32 mouse cellular contexts compared by ENCODE assay signal in genomic region chr9:17508744-17509143, GRCm38 (mm10).
A peak's percentile ranks its signal among the peaks of the same experiment; 100 is the strongest.
DNase-seq lines count a peak whose midpoint lies in the region; ATAC-seq lines count a peak whose summit lies in the region.
"Had no signal": no experiment of that assay in that cellular context is flagged by ENCODE, and none has a peak within 500 bp of the region (broad histone marks: within the 10 kb centered on the region; RNA-seq: fewer than 3 reads in every experiment).

No protein-coding gene starts in this region.

- H3K27ac ChIP-seq in embryonic facial prominence, embryonic 14.5 days (replicated peaks; ENCODE audit: low read depth, low read length), result no peak overlapping the region
- H3K27ac ChIP-seq in embryonic facial prominence, embryonic 10.5 days (replicated peaks), result no peak overlapping the region
- H3K27ac ChIP-seq in stomach, embryonic 14.5 days (ENCODE audit: low read length), result no peak overlapping the region
- H3K27ac ChIP-seq: embryonic facial prominence, embryonic 12.5 days; forebrain, embryonic 10.5 days; gastrocnemius, adult 2 months; hindbrain, embryonic 13.5 days; liver, embryonic 14.5 days; lung, embryonic 15.5 days; midbrain, embryonic 12.5 days; neural tube, embryonic 13.5 days had no signal

- WGBS in embryonic facial prominence, embryonic 14.5 days, result 62% methylated on average over 5 of the region's 5 CpGs
- 66% methylated on average over 5 of the region's 5 CpGs for WGBS in embryonic facial prominence, embryonic 10.5 days
- 58% methylated on average over 5 of the region's 5 CpGs for WGBS in stomach, embryonic 14.5 days

- H3K9ac ChIP-seq in embryonic facial prominence, embryonic 14.5 days (ENCODE audit: low read depth, low read length), result no peak overlapping the region
- no peak overlapping the region for H3K9ac ChIP-seq in stomach, embryonic 14.5 days (replicated peaks; ENCODE audit: low read depth, low read length)
- H3K9ac ChIP-seq: embryonic facial prominence, embryonic 12.5 days; hindbrain, embryonic 13.5 days; liver, embryonic 14.5 days; lung, embryonic 15.5 days; midbrain, embryonic 12.5 days; neural tube, embryonic 13.5 days had no signal

- intact Hi-C loops in left cerebral cortex, postnatal 36 days (cut with DNase I), result no loop called here

- H3K9me3 ChIP-seq in embryonic facial prominence, embryonic 14.5 days (ENCODE audit: control insufficient read depth, low read length), result no peaks in the 10 kb centered on the region
- no peaks in the 10 kb centered on the region for H3K9me3 ChIP-seq in embryonic facial prominence, embryonic 10.5 days
- H3K9me3 ChIP-seq in stomach, embryonic 14.5 days (ENCODE audit: control insufficient read depth, low read depth, low read length), result no peaks in the 10 kb centered on the region
- H3K9me3 ChIP-seq: embryonic facial prominence, embryonic 12.5 days; forebrain, embryonic 10.5 days; hindbrain, embryonic 13.5 days; lung, embryonic 15.5 days; megakaryocyte, embryonic 14.5 days; midbrain, embryonic 12.5 days; neural tube, embryonic 13.5 days had no signal

- H3K4me3 ChIP-seq in embryonic facial prominence, embryonic 14.5 days (ENCODE audit: low read depth, low read length), result no peak overlapping the region
- H3K4me3 ChIP-seq in embryonic facial prominence, embryonic 10.5 days, result no peak overlapping the region
- H3K4me3 ChIP-seq in stomach, embryonic 14.5 days (ENCODE audit: low read depth, low read length), result no peak overlapping the region
- H3K4me3 ChIP-seq: embryonic facial prominence, embryonic 12.5 days; forebrain, embryonic 10.5 days; gastrocnemius, adult 2 months; hindbrain, embryonic 13.5 days; lung, embryonic 15.5 days; megakaryocyte, embryonic 14.5 days; midbrain, embryonic 12.5 days; neural tube, embryonic 13.5 days had no signal

- no peaks in the 10 kb centered on the region for H3K36me3 ChIP-seq in embryonic facial prominence, embryonic 14.5 days (ENCODE audit: control insufficient read depth, insufficient read depth, low read length)
- no peaks in the 10 kb centered on the region for H3K36me3 ChIP-seq in embryonic facial prominence, embryonic 10.5 days (replicated peaks)
- no peaks in the 10 kb centered on the region for H3K36me3 ChIP-seq in stomach, embryonic 14.5 days (ENCODE audit: control insufficient read depth, insufficient read depth, low read length)
- H3K36me3 ChIP-seq: embryonic facial prominence, embryonic 12.5 days; forebrain, embryonic 10.5 days; hindbrain, embryonic 13.5 days; lung, embryonic 15.5 days; midbrain, embryonic 12.5 days; neural tube, embryonic 13.5 days had no signal

- DNase-seq in embryonic facial prominence, embryonic 14.5 days (ENCODE audit: low spot score), result peak; percentile 3
- DNase-seq in embryonic facial prominence, embryonic 10.5 days (ENCODE audit: low spot score), result no peak
- DNase-seq in urinary bladder, postnatal 14 days (ENCODE audit: low spot score), result peak; percentile 13
- no peak for DNase-seq in urinary bladder, adult 2 months (ENCODE audit: low spot score)
- no peak for DNase-seq in embryo, embryonic 11 days
- DNase-seq in left cerebral cortex, postnatal 36 days (ENCODE audit: low spot score in 2 of 2), result no peak
- DNase-seq: adrenal gland, postnatal 10 days; cerebellum, adult 8-10 months; cerebellum, postnatal 25 days; gastrocnemius, adult 2 months; gastrocnemius, postnatal 36 days; heart, adult 18-20 months; heart, postnatal 4 days; kidney, adult 2 months; kidney, postnatal 36 days; liver; lung, postnatal 4 days; thymus, adult 2 months; thymus, postnatal 4 days had no signal

- ATAC-seq in embryonic facial prominence, embryonic 14.5 days (ENCODE audit: low read depth), result no peak
- ATAC-seq in stomach, embryonic 14.5 days (ENCODE audit: insufficient number of reproducible peaks, insufficient read depth, low FRiP score, low read depth), result peak; percentile 65; the same call in 1 of the 2 replicates
- no peak for ATAC-seq in activated CD4-positive, CD25-positive, alpha-beta regulatory T cell, adult 4 months
- ATAC-seq: forebrain, embryonic 16.5 days had no signal

- no peak overlapping the region for H3K4me2 ChIP-seq in embryonic facial prominence, embryonic 14.5 days (ENCODE audit: low read depth, low read length)
- H3K4me2 ChIP-seq in stomach, embryonic 14.5 days (replicated peaks; ENCODE audit: low read depth, low read length), result no peak overlapping the region
- H3K4me2 ChIP-seq: embryonic facial prominence, embryonic 12.5 days; heart, embryonic 11.5 days; hindbrain, embryonic 13.5 days; lung, embryonic 15.5 days; midbrain, embryonic 12.5 days; neural tube, embryonic 13.5 days had no signal

- no peaks in the 10 kb centered on the region for H3K27me3 ChIP-seq in embryonic facial prominence, embryonic 14.5 days (replicated peaks; ENCODE audit: control insufficient read depth, insufficient read depth, low read length)
- H3K27me3 ChIP-seq in embryonic facial prominence, embryonic 10.5 days (replicated peaks; ENCODE audit: low read depth, poor library complexity, severe bottlenecking), result no peaks in the 10 kb centered on the region
- H3K27me3 ChIP-seq in stomach, embryonic 14.5 days (ENCODE audit: control insufficient read depth, insufficient read depth, low read length), result no peaks in the 10 kb centered on the region
- H3K27me3 ChIP-seq: CH12.LX; embryonic facial prominence, embryonic 12.5 days; hindbrain, embryonic 13.5 days; lung, embryonic 15.5 days; megakaryocyte, embryonic 14.5 days; midbrain, embryonic 12.5 days; neural tube, embryonic 13.5 days had no signal

- no peaks in the 10 kb centered on the region for H3K4me1 ChIP-seq in embryonic facial prominence, embryonic 14.5 days (ENCODE audit: control insufficient read depth, insufficient read depth, low read length)
- H3K4me1 ChIP-seq in embryonic facial prominence, embryonic 10.5 days, result no peaks in the 10 kb centered on the region
- no peaks in the 10 kb centered on the region for H3K4me1 ChIP-seq in stomach, embryonic 14.5 days (ENCODE audit: control insufficient read depth, insufficient read depth, low read length)
- H3K4me1 ChIP-seq: embryonic facial prominence, embryonic 12.5 days; forebrain, embryonic 10.5 days; hindbrain, embryonic 13.5 days; lung, embryonic 15.5 days; megakaryocyte, embryonic 14.5 days; midbrain, embryonic 12.5 days; neural tube, embryonic 13.5 days had no signal

Comparison
In these comparisons a context has a peak if more than half of its experiments do, and no peak if none do; other contexts are left out.
1. DNase-seq: peak in embryonic facial prominence, embryonic 14.5 days (single experiment) and urinary bladder, postnatal 14 days (single experiment); none in embryonic facial prominence, embryonic 10.5 days (single experiment), urinary bladder, adult 2 months (single experiment), embryo, embryonic 11 days (single experiment) and left cerebral cortex, postnatal 36 days (0 of 2).